Mouse (Mus musculus): ENCODE data around the gene Aen.

DNA sequence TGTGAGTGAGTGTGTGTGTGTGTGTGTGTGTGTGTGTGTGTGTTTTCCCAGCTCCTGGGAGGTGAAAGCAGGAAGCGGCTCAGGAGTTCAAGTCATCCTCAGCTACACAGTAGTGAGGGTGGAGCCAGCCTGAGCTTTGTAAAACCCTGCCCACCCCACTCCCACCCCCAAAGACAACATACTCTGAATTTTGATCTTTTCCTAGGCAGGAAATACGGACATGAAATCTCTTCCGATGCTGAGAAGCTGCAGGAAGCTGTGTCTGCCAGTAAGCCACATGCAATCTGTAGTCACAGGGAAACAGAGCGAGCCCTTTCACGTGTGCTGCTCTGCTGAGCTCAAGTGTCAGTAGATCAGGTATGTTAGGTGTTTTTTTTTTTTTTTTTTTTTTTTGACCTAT lies 26.9 kb upstream of the Aen start:
- TF ChIP-seq POLR2A (IDR thresholded peaks at IDR 0.05; ENCODE audit: control insufficient read depth, low read depth, low read length), result no peak
- no peak for TF ChIP-seq CTCF (IDR thresholded peaks at IDR 0.05; ENCODE audit: control insufficient read depth, insufficient read depth, insufficient replicate concordance, low read depth, low read length)
